Mouse (Mus musculus) midbrain, embryonic 13.5 days (tissue): ENCODE measurements around the gene Rab7b. TPM values are rescaled to one million over a fixed set of nuclear protein-coding genes. Genes with fewer than 3 reads are reported as not detected.
A peak's percentile ranks its signal among the peaks of the same experiment; 100 is the strongest.

Experiments
- ATAC-seq: fragments of 200-750 bp; cut with Nextera tagmentation; 2 replicates; pipeline ENCODE4 v1.8.0; 2017; ENCODE audit warnings: mild to moderate bottlenecking, moderate TSS enrichment, moderate library complexity
- H3K27ac ChIP-seq: fragments of 300-500 bp; sonication (generic); 2 replicates; pipeline ENCODE4 v1.5.1; 2015; ENCODE audit warnings: inconsistent platforms, mild to moderate bottlenecking, moderate library complexity
- H3K27me3 ChIP-seq: fragments of 300-500 bp; sonication (generic); 2 replicates; pipeline ENCODE4 v1.6.1; 2015; ENCODE audit warnings: mild to moderate bottlenecking, inconsistent platforms
- H3K36me3 ChIP-seq: fragments of 300-500 bp; sonication (generic); 2 replicates; pipeline ENCODE4 v1.6.1; 2015; ENCODE audit warnings: mild to moderate bottlenecking, inconsistent platforms
- H3K4me1 ChIP-seq: fragments of 300-500 bp; sonication (generic); replicated peaks from 2 replicates; pipeline ENCODE4 v1.6.1; 2015; ENCODE audit warnings: inconsistent platforms
- H3K4me2 ChIP-seq: fragments of 300-500 bp; sonication (generic); replicated peaks from 2 replicates; pipeline ENCODE4 v1.6.1; 2015; ENCODE audit warnings: moderate library complexity, mild to moderate bottlenecking, inconsistent platforms
- H3K4me3 ChIP-seq: fragments of 300-500 bp; sonication (generic); replicated peaks from 2 replicates; pipeline ENCODE4 v1.5.1; 2015; ENCODE audit warnings: mild to moderate bottlenecking, inconsistent platforms
- H3K9ac ChIP-seq: fragments of 300-500 bp; sonication (generic); replicated peaks from 2 replicates; pipeline ENCODE4 v1.6.1; 2015; ENCODE audit warnings: mild to moderate bottlenecking, inconsistent platforms
- H3K9me3 ChIP-seq: fragments of 300-500 bp; sonication (generic); 2 replicates; pipeline ENCODE4 v1.6.1; 2016; ENCODE audit warnings: mild to moderate bottlenecking, inconsistent platforms
- WGBS: fragments of 180-500 bp; shearing (Covaris S2); methylation state at CpG from one replicate; pipeline ENCODE4 v1.1.7; 2015; 5-methylcytosine and 5-hydroxymethylcytosine counted together
- polyA plus RNA-seq: library from polyadenylated mRNA; unstranded; fragments of >200 nt; fragmentation: Nextera tagmentation; extraction: Ambion mirVana; gene quantifications from 2 replicates; pipeline ENCODE4 v1.2.1, GENCODE M21; 2015

Gene Rab7b
- polyA plus RNA-seq, 1 experiment from 2014 or later = 1.1 TPM

GRCm38 (mm10) chr1:131749706-131750545, 61.4 kb downstream of the Rab7b start:
- Histone ChIP-seq H3K9ac (no peak overlapping the region), H3K4me2 (no peak overlapping the region), H3K27me3 (0 out of 2 replicates have a peak, but pooled peaks cover 3% of the 10 kb centered on the region), H3K4me1 (no peaks in the 10 kb centered on the region; the same call in 1 of the 2 replicates), H3K9me3 (no peaks in the 10 kb centered on the region), H3K27ac (no peak overlapping the region), H3K4me3 (no peak overlapping the region), H3K36me3 (no peaks in the 10 kb centered on the region)
- no peak for ATAC-seq
- WGBS = 84% methylated on average over 15 of the region's 15 CpGs

DNA sequence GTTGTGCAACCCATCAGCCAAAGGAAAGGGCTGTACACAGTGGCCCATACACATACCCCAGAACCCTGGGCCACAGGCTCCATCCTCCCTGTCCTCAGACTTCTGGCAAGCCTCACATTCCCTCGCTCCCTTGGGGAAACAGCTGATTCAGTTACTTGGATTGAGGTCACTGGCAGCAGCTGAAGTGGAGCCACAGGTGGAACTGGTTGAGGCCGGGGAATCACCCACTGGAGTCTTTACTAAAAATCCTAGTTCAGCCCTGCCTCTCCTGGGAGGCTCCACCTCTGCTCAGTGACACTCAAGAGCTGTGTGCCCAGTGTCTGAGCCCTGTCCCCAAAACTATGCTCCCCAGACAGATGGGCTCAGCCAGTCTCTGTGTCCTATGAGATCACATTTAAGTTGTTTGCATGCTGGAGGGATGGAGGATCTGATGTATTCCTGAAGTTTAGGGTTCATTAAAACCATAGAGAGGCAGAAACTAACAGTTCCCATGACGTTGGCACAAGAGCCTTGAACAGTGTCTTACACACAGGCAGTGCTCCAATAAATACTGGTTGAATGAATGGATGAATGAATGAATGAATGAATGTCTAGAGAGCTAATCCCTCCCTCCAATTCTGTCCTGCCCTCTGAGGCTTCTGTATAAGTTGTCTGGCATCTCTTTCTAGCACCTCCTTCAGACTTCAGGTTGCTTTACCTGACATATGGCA, 62.8 kb downstream of the Rab7b start:
- no peak for ATAC-seq
- WGBS = 81% methylated on average over 3 of the region's 3 CpGs
- no peak overlapping the region for H3K4me2 ChIP-seq

GRCm38 (mm10) chr1:131751891-131752311, 63.4 kb downstream of the Rab7b start:
- WGBS = 68% methylated on average over 10 of the region's 10 CpGs
- Histone ChIP-seq H3K4me2 (no peak overlapping the region), H3K9ac (no peak overlapping the region), H3K4me1 (no peaks in the 10 kb centered on the region; the same call in 1 of the 2 replicates), H3K36me3 (no peaks in the 10 kb centered on the region), H3K9me3 (no peaks in the 10 kb centered on the region), H3K4me3 (no peak overlapping the region), H3K27ac (no peak overlapping the region), H3K27me3 (no peaks in the 10 kb centered on the region)
- ATAC-seq = no peak

More for the DNA sequence above, 62.8 kb downstream of the Rab7b start:
- Histone ChIP-seq H3K36me3 (no peaks in the 10 kb centered on the region), H3K9me3 (no peaks in the 10 kb centered on the region), H3K4me1 (no peaks in the 10 kb centered on the region; the same call in 1 of the 2 replicates), H3K27ac (no peak overlapping the region), H3K27me3 (no peaks in the 10 kb centered on the region), H3K9ac (no peak overlapping the region), H3K4me3 (no peak overlapping the region)

DNA sequence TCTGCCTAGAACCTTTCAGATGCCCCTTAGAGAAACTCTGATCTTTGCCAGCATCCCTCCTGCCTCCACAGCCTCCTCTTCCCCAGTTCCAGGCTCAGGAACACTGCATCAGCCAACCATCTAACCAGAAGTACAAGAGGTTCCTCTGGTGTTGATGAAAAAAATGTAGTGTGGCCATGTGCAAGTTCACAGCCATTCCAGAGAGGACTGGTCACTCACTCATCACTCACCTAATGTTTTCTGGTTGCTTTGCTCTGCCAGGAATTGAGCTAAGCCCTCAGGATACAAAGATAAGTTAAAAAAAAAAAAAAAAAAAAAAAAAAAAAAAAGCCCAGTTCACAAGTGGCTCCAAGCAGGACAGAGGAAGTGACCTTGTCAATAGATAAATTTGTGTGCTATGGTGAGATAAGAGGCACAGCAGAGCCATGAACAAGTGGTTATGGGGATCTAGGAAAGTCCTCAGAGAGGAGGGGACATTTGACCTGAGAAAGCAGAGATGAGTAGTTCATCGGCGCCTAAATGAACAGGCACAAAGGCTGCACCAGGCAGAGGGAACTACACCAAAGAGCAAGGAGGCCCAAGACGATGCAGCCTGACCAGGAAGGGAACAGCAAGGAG, 65.8 kb downstream of the Rab7b start:
- Histone ChIP-seq H3K4me1 (peaks cover 8% of the 10 kb centered on the region), H3K4me3 (no peak overlapping the region), H3K27ac (no peak overlapping the region), H3K9me3 (no peaks in the 10 kb centered on the region), H3K4me2 (no peak overlapping the region), H3K9ac (no peak overlapping the region), H3K36me3 (no peaks in the 10 kb centered on the region), H3K27me3 (no peaks in the 10 kb centered on the region)
- WGBS = 91% methylated on average over 3 of the region's 3 CpGs
- no peak for ATAC-seq

GRCm38 (mm10) chr1:131754916-131755315, 66.4 kb downstream of the Rab7b start:
- ATAC-seq = no peak
- H3K9ac ChIP-seq = no peak overlapping the region
- H3K4me2 ChIP-seq = no peak overlapping the region
- H3K27ac ChIP-seq = no peak overlapping the region
- H3K9me3 ChIP-seq = no peaks in the 10 kb centered on the region
- H3K4me1 ChIP-seq = peaks cover 8% of the 10 kb centered on the region
- H3K4me3 ChIP-seq = no peak overlapping the region
- H3K27me3 ChIP-seq = no peaks in the 10 kb centered on the region
- 91% methylated on average over 4 of the region's 4 CpGs for WGBS
- no peaks in the 10 kb centered on the region for H3K36me3 ChIP-seq

GRCm38 (mm10) chr1:131757211-131757610, 68.7 kb downstream of the Rab7b start:
- ATAC-seq = no peak
- H3K9ac ChIP-seq = no peak overlapping the region
- no peaks in the 10 kb centered on the region for H3K27me3 ChIP-seq
- H3K9me3 ChIP-seq = no peaks in the 10 kb centered on the region
- H3K36me3 ChIP-seq = no peaks in the 10 kb centered on the region
- H3K4me1 ChIP-seq = peaks cover 8% of the 10 kb centered on the region
- WGBS = 92% methylated on average over 6 of the region's 6 CpGs
- H3K27ac ChIP-seq = no peak overlapping the region
- H3K4me3 ChIP-seq = no peak overlapping the region
- no peak overlapping the region for H3K4me2 ChIP-seq

DNA sequence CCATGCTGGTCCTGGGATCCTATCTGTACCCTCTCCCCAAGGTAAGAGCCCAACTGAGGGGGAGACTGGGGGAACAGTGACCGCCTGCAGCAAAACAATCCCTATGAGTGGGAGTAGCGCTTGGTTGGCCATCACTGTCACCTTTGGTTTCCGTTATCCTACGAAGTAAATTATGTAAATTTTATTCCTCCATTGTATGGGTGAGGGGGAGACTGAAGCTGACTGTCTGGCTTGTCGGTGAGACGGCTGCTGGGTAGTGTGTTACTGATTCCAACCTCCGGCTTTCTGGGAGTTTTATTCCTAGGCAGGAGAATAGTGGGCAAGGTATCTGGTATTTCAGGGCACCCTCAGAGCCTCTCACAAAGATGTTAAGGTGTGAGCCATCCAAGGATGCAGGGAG, 70.3 kb downstream of the Rab7b start:
- no peaks in the 10 kb centered on the region for H3K9me3 ChIP-seq
- no peak overlapping the region for H3K9ac ChIP-seq
- no peak overlapping the region for H3K4me2 ChIP-seq
- H3K4me3 ChIP-seq = no peak overlapping the region
- ATAC-seq = no peak
- 33% methylated on average over 7 of the region's 7 CpGs for WGBS
- H3K4me1 ChIP-seq = peaks cover 8% of the 10 kb centered on the region; the same call in 1 of the 2 replicates
- no peaks in the 10 kb centered on the region for H3K36me3 ChIP-seq
- no peak overlapping the region for H3K27ac ChIP-seq
- no peaks in the 10 kb centered on the region for H3K27me3 ChIP-seq

DNA sequence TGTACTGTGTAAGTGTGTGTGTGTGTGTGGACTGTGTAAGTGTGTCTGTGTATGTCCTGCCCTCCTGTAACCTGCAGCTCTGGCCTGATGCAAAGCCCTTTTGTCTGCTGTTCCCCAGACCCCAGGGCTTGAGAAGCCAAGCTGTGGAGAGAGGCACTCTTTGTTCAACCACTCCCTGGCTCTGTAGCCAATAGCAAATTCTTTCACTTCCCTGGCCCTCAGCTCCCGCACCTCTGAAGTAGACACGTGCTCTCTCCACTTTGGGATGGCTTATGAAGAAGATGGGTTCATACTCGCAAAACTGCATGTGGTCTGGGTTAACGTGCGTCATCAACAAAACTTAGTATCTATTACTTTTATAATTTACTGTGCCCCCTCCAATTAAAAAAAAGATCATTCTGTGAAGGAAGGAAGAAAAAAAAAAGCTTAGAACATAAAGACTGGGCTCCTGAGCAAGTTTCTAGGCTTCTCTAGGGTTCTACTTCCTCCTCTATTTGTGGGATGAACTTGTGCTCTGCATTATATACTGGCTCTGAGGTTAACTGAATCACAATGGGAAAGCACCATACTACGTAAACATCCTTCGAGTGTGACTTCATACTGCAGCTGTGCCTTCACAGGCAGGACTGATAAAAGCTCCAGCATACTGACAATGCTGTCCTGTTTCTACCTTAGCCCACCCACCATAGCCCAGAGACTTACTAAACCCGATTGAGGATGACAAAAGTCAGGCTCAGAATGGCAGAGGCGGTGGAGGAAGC, 71.4 kb downstream of the Rab7b start:
- Histone ChIP-seq H3K4me3 (no peak overlapping the region), H3K9me3 (no peaks in the 10 kb centered on the region), H3K36me3 (no peaks in the 10 kb centered on the region), H3K4me1 (peaks cover 8% of the 10 kb centered on the region; the same call in 1 of the 2 replicates), H3K27me3 (no peaks in the 10 kb centered on the region), H3K27ac (no peak overlapping the region), H3K9ac (no peak overlapping the region), H3K4me2 (no peak overlapping the region)
- 68% methylated on average over 9 of the region's 9 CpGs for WGBS
- 0 out of 2 replicates have a peak, but pooled peaks have one; percentile 25 for ATAC-seq

DNA sequence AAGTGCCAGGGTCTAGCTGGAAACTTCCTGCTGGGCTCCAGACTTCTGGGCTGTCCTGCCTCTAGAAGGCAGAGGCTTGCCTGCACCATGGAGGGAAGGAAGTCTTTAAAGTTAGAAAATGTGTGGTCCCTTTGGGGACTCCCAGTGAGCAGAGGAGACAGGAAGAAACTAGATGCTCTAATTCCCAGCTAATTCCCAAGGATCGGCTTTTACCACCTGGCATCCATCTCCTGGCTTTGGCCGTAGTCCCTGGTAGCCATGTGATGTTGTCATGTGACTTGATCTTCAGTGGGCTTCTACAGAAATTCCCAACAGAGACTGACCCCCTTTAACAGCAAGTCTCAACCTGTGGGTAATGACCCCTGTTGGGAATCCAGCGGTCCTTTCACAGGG, 71.9 kb downstream of the Rab7b start:
- Histone ChIP-seq H3K4me3 (no peak overlapping the region), H3K9me3 (no peaks in the 10 kb centered on the region), H3K36me3 (no peaks in the 10 kb centered on the region), H3K4me1 (peaks cover 8% of the 10 kb centered on the region; the same call in 1 of the 2 replicates), H3K27ac (no peak overlapping the region), H3K4me2 (no peak overlapping the region), H3K9ac (no peak overlapping the region), H3K27me3 (no peaks in the 10 kb centered on the region)
- 91% methylated on average over 3 of the region's 3 CpGs for WGBS
- ATAC-seq = no peak

DNA sequence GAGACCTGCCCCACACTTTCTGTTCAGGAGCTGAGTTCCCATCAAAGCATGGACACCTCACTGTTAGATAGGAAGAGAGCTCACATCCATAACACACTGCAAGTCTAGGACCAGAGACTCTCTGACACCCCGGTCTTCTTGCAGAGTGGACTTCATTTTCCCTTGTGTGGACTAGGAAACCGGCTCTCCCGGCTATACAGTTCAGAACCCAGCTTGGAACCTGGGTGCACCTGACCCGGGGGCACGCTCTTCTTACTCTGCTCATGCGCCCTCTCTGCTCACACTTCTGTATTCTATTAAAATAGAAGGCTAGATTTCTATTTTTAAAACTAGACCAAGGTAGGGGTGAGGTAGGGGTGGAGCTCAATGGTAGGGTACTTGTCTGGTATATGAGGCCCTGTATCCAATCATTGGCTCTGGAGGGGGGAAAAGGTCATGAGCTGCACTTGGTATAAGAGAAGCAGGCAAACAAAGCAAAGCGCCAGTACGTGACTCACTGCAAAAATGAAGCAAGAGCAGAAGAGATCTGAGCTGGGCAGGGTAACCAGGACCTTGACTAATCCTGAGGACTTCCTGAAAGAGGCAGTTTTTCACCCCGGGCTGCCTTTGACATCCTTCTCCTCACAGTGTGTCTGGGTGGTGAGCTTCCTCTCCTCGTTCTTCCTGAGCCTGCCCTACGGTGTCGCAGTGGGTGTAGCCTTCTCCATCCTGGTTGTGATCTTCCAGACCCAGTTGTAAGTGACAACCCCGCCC, 72.8 kb downstream of the Rab7b start:
- Histone ChIP-seq H3K27ac (no peak overlapping the region), H3K4me3 (no peak overlapping the region), H3K4me1 (peaks cover 8% of the 10 kb centered on the region; the same call in 1 of the 2 replicates), H3K27me3 (no peaks in the 10 kb centered on the region), H3K9ac (no peak overlapping the region), H3K36me3 (no peaks in the 10 kb centered on the region), H3K4me2 (no peak overlapping the region), H3K9me3 (no peaks in the 10 kb centered on the region)
- 86% methylated on average over 13 of the region's 13 CpGs for whole genome bisulfite sequencing
- ATAC-seq = no peak

DNA sequence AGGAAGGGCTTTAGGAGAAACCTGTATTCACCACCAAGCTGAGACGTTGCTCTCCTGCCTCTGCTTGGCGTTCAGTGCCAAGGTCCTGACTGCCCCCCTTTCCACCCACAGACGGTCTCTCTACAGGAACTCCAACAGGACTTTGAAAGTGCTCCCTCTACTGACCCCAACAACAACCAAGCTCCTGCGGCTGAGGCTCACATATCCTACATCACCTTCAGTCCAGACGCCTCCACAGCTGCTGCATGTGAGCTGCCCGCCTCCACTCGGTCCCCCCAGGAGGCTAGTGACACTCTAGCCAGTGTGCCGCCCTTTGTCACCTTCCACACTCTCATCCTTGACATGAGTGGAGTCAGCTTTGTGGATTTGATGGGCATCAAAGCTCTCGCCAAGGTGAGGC, 75.2 kb downstream of the Rab7b start:
- no peak for ATAC-seq
- no peak overlapping the region for H3K9ac ChIP-seq
- H3K36me3 ChIP-seq = no peaks in the 10 kb centered on the region
- H3K4me1 ChIP-seq = peaks cover 6% of the 10 kb centered on the region; the same call in 1 of the 2 replicates
- no peak overlapping the region for H3K27ac ChIP-seq
- H3K4me2 ChIP-seq = no peak overlapping the region
- no peaks in the 10 kb centered on the region for H3K9me3 ChIP-seq
- H3K4me3 ChIP-seq = no peak overlapping the region
- H3K27me3 ChIP-seq = 0 out of 2 replicates have a peak, but pooled peaks cover 2% of the 10 kb centered on the region
- WGBS = 51% methylated on average over 9 of the region's 9 CpGs
